Mouse (Mus musculus) A20 (cell line): ENCODE results near the gene Snapc4.
"Not testable (repeated sequence)": the region's sequence is repeated elsewhere in the genome, so short reads cannot be mapped to it uniquely, and the experiment has no call there.

Experiments used
- DNase-seq: peaks from one replicate; pipeline ENCODE4 v3.0.0-alpha.2; 2011; ENCODE audit warnings: low read depth, low spot score

Gene Snapc4

GRCm38 (mm10) chr2:26380871-26381270 lies 418 bp upstream of the Snapc4 start:
- not testable (repeated sequence) for DNase-seq

GRCm38 (mm10) chr2:26372396-26372795 lies 8.1 kb downstream of the Snapc4 start:
- DNase-seq: no peak

GRCm38 (mm10) chr2:26368572-26368971 lies 11.9 kb downstream of the Snapc4 start:
- no peak for DNase-seq

GRCm38 (mm10) chr2:26367911-26368310 lies 12.5 kb downstream of the Snapc4 start:
- no peak for DNase-seq

- no peak for DNase-seq
Measured at GRCm38 (mm10) chr2:26364738-26365465, 15.6 kb downstream of the Snapc4 start.

- no peak for DNase-seq
Measured at GRCm38 (mm10) chr2:26363481-26363880, 17.0 kb downstream of the Snapc4 start.

- DNase-seq: no peak
Measured at GRCm38 (mm10) chr2:26362991-26363390, 17.5 kb downstream of the Snapc4 start.

- DNase-seq: no peak
Measured at GRCm38 (mm10) chr2:26360772-26361171, 19.7 kb downstream of the Snapc4 start, which contains the start of gene Card9. Gene Card9 (minus strand): TSS chr2:26360918.

GRCm38 (mm10) chr2:26359983-26360382 lies 20.5 kb downstream of the Snapc4 start:
- DNase-seq: no peak

- DNase-seq: no peak
Measured at GRCm38 (mm10) chr2:26358667-26359320, 21.7 kb downstream of the Snapc4 start.

- DNase-seq: peak; percentile 64
Measured at GRCm38 (mm10) chr2:26357484-26357883, 23.0 kb downstream of the Snapc4 start.

- no peak for DNase-seq
Measured at GRCm38 (mm10) chr2:26356678-26357077, 23.8 kb downstream of the Snapc4 start.

GRCm38 (mm10) chr2:26356231-26356630 lies 24.2 kb downstream of the Snapc4 start:
- DNase-seq: no peak

- DNase-seq: no peak
Measured at GRCm38 (mm10) chr2:26354401-26354800, 26.1 kb downstream of the Snapc4 start.

GRCm38 (mm10) chr2:26353066-26353980 lies 27.1 kb downstream of the Snapc4 start:
- DNase-seq: no peak

- no peak for DNase-seq
Measured at GRCm38 (mm10) chr2:26352291-26352910, 28.1 kb downstream of the Snapc4 start.

- DNase-seq: peak; percentile 94
Measured at GRCm38 (mm10) chr2:26351358-26352290, 28.8 kb downstream of the Snapc4 start, which contains the start of gene Dnlz. Gene Dnlz (minus strand): TSS chr2:26352110.

GRCm38 (mm10) chr2:26348241-26348640 lies 32.2 kb downstream of the Snapc4 start:
- no peak for DNase-seq

- no peak for DNase-seq
Measured at GRCm38 (mm10) chr2:26342609-26343490, 37.6 kb downstream of the Snapc4 start.
